Mouse (Mus musculus) limb, embryonic 12.5 days (tissue): Measurements from ENCODE around the gene Nxf3. TPM values are rescaled to one million over a fixed set of nuclear protein-coding genes. Genes with fewer than 3 reads are reported as not detected.
"Not testable (repeated sequence)": the region's sequence is repeated elsewhere in the genome, so short reads cannot be mapped to it uniquely, and the experiment has no call there.

ENCODE experiments used
- ATAC-seq: fragments of 200-750 bp; cut with Nextera tagmentation; 2 replicates; pipeline ENCODE4 v1.8.0; 2017; ENCODE audit warnings: low read depth, moderate TSS enrichment; ENCODE audit not compliant: insufficient number of reproducible peaks, insufficient read depth, low FRiP score, low TSS enrichment
- H3K27ac ChIP-seq: fragments of 300-500 bp; sonication (generic); 2 replicates; pipeline ENCODE4 v1.5.1; 2016; ENCODE audit warnings: mild to moderate bottlenecking, moderate library complexity
- H3K27me3 ChIP-seq: fragments of 300-500 bp; sonication (generic); 2 replicates; pipeline ENCODE4 v1.6.1; 2016; ENCODE audit warnings: mild to moderate bottlenecking, moderate library complexity
- H3K36me3 ChIP-seq: fragments of 300-500 bp; sonication (generic); 2 replicates; pipeline ENCODE4 v1.6.1; 2016; ENCODE audit warnings: mild to moderate bottlenecking, moderate library complexity
- H3K4me1 ChIP-seq: fragments of 300-500 bp; sonication (generic); replicated peaks from 2 replicates; pipeline ENCODE4 v1.6.1; 2016
- H3K4me2 ChIP-seq: fragments of 300-500 bp; sonication (generic); 2 replicates; pipeline ENCODE4 v1.6.1; 2016; ENCODE audit warnings: mild to moderate bottlenecking, moderate library complexity
- H3K4me3 ChIP-seq: fragments of 300-500 bp; sonication (generic); replicated peaks from 2 replicates; pipeline ENCODE4 v1.5.1; 2016; ENCODE audit warnings: mild to moderate bottlenecking
- H3K9ac ChIP-seq: fragments of 300-500 bp; sonication (generic); replicated peaks from 2 replicates; pipeline ENCODE4 v1.6.1; 2016; ENCODE audit warnings: mild to moderate bottlenecking, moderate library complexity
- H3K9me3 ChIP-seq: fragments of 300-500 bp; sonication (generic); 2 replicates; pipeline ENCODE4 v1.6.1; 2016; ENCODE audit warnings: mild to moderate bottlenecking, moderate library complexity
- WGBS: fragments of 180-500 bp; shearing (Covaris S2); methylation state at CpG from one replicate; pipeline ENCODE4 v1.1.7; 2016; 5-methylcytosine and 5-hydroxymethylcytosine counted together
- polyA plus RNA-seq: library from polyadenylated mRNA; unstranded; fragments of >200 nt; fragmentation: Nextera tagmentation; extraction: Ambion mirVana; gene quantifications from 2 replicates; pipeline ENCODE4 v1.2.1, GENCODE M21; 2016

The Nxf3 gene
- polyA plus RNA-seq = not detected in 2 replicates

DNA sequence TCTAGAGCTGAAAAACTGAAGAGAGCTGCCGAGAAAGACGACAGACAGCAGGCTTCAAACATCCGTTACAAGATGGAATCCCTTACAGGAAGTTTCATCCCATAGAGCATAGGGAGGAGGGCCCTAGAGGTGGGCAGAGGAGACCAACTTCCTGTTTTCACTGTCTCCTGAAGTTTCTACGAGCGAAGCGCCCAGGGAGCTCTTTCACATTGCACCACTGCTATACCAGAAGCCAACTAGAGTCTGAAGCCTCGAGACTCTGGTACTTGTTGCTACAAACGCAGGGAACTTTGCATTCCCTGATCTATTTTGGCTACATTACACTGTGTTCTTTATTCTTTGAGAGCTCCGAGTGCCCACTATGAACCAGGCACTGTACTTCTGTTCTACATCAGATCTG is at the start of gene Nxf3:
Nxf3 (minus strand) TSS at position 101 of the 400 bp plus-strand sequence.
- Histone ChIP-seq H3K9me3 (no peaks in the 10 kb centered on the region), H3K9ac (no peak within 1 kb of the TSS), H3K4me1 (no peaks in the 10 kb centered on the region), H3K27me3 (peaks cover 4% of the 10 kb centered on the region; the same call in 1 of the 2 replicates), H3K27ac (no peak within 1 kb of the TSS), H3K36me3 (no peaks in the 10 kb centered on the region), H3K4me3 (no peak within 1 kb of the TSS), H3K4me2 (no peak within 1 kb of the TSS)
- ATAC-seq = no peak
- WGBS = 82% methylated on average over 9 of the region's 9 CpGs

DNA sequence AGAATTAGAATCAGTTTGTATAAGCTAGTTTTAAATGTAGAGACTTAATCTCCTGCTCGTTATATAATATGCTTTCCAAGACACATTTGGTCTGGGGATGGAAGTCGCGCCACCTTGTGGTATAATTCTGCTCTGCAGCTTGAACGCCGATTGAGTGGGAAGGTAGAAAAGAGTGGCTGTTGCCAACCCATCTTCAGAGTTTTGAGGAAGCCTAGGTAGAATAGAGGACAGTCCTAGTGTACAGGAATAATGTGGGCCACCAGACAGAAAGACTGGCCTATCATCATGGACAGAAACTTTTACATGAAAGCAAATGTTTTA is 42.6 kb upstream of the Nxf3 start:
- Histone ChIP-seq H3K4me1 (no peaks in the 10 kb centered on the region), H3K27ac (no peak overlapping the region), H3K9ac (no peak overlapping the region), H3K9me3 (no peaks in the 10 kb centered on the region), H3K27me3 (no peaks in the 10 kb centered on the region), H3K4me2 (no peak overlapping the region), H3K36me3 (no peaks in the 10 kb centered on the region), H3K4me3 (no peak overlapping the region)
- no peak for ATAC-seq
- 16% methylated on average over 5 of the region's 5 CpGs for WGBS

GRCm38 (mm10) chrX:136127038-136127743 is 42.1 kb upstream of the Nxf3 start:
- Histone ChIP-seq H3K27ac (no peak overlapping the region), H3K4me3 (no peak overlapping the region), H3K27me3 (no peaks in the 10 kb centered on the region), H3K4me2 (no peak overlapping the region), H3K9me3 (no peaks in the 10 kb centered on the region), H3K36me3 (no peaks in the 10 kb centered on the region), H3K9ac (no peak overlapping the region), H3K4me1 (no peaks in the 10 kb centered on the region)
- no peak for ATAC-seq
- 55% methylated on average over 8 of the region's 8 CpGs for WGBS

DNA sequence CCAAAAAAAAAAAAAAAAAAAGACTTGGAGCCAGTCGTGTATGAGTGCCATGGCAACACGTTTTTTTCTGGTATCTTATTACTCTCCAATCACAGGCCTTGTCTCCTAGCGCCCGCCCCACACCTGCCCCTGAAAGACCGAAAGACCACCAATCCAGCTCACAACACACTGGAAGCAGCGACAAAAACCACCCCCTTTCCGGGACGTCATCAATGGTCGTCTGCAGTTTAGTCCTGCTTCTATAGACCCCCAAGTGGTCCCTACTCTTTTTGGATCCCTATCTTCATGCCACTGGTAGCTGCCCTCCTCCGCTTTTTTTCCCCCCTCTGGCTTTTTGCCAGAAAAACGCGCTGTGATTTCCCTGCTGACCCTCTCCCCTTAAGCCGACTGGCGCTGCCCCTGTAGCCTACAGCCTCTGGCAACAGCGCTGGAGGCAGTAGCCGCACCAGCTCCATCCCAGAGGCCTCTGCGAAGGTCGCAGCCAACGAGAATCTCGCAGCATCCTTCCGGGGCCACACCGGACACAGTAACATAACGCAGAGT is 30.4 kb upstream of the Nxf3 start:
- Histone ChIP-seq H3K4me3 (peak overlapping the region; percentile 42), H3K9me3 (no peaks in the 10 kb centered on the region), H3K4me1 (no peaks in the 10 kb centered on the region), H3K27me3 (peaks cover 11% of the 10 kb centered on the region; the same call in 1 of the 2 replicates), H3K27ac (peak overlapping the region; percentile 45; the same call in 1 of the 2 replicates), H3K4me2 (peak overlapping the region; percentile 54), H3K9ac (no peak overlapping the region), H3K36me3 (no peaks in the 10 kb centered on the region)
- ATAC-seq = peak; percentile 98
- WGBS = 15% methylated on average over 23 of the region's 23 CpGs

DNA sequence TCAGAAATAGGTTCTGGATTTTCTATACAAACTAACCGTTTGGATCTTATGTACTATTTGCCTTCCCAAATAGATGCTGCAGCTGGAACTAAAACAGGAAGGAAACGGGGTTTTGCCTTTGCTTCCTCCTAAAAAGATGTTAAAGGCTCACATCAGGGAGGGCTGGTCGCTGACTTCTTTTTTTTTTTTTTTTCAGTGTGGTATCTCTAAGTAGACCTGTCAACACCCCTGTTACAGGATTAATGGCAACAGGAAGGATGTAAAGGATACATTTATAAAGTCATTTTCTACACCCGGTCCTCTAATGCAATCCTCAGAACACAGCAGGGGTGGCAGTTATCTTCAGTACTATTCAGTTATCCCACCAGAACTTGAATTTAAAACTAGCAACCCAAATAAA is 30.0 kb upstream of the Nxf3 start:
- Histone ChIP-seq H3K9ac (no peak overlapping the region), H3K4me2 (peak overlapping the region; percentile 54; the same call in 1 of the 2 replicates), H3K4me1 (no peaks in the 10 kb centered on the region), H3K9me3 (no peaks in the 10 kb centered on the region), H3K27me3 (peaks cover 11% of the 10 kb centered on the region; the same call in 1 of the 2 replicates), H3K4me3 (no peak overlapping the region), H3K36me3 (no peaks in the 10 kb centered on the region), H3K27ac (no peak overlapping the region)
- ATAC-seq = no peak
- 40% methylated on average over 4 of the region's 4 CpGs for WGBS

GRCm38 (mm10) chrX:136107942-136108341 is 22.9 kb upstream of the Nxf3 start:
- Histone ChIP-seq H3K9ac (no peak overlapping the region), H3K4me1 (no peaks in the 10 kb centered on the region), H3K27me3 (peaks cover 14% of the 10 kb centered on the region), H3K36me3 (no peaks in the 10 kb centered on the region), H3K27ac (no peak overlapping the region), H3K4me3 (no peak overlapping the region), H3K4me2 (no peak overlapping the region), H3K9me3 (no peaks in the 10 kb centered on the region)
- no peak for ATAC-seq
- WGBS = 50% methylated on average over 6 of the region's 6 CpGs

GRCm38 (mm10) chrX:136104724-136105088 is 19.7 kb upstream of the Nxf3 start:
- Histone ChIP-seq H3K9ac (no peak overlapping the region), H3K4me3 (no peak overlapping the region), H3K36me3 (no peaks in the 10 kb centered on the region), H3K4me2 (no peak overlapping the region), H3K4me1 (no peaks in the 10 kb centered on the region), H3K9me3 (no peaks in the 10 kb centered on the region), H3K27ac (no peak overlapping the region), H3K27me3 (peaks cover 5% of the 10 kb centered on the region)
- WGBS = 77% methylated on average over 3 of the region's 3 CpGs
- ATAC-seq = no peak

DNA sequence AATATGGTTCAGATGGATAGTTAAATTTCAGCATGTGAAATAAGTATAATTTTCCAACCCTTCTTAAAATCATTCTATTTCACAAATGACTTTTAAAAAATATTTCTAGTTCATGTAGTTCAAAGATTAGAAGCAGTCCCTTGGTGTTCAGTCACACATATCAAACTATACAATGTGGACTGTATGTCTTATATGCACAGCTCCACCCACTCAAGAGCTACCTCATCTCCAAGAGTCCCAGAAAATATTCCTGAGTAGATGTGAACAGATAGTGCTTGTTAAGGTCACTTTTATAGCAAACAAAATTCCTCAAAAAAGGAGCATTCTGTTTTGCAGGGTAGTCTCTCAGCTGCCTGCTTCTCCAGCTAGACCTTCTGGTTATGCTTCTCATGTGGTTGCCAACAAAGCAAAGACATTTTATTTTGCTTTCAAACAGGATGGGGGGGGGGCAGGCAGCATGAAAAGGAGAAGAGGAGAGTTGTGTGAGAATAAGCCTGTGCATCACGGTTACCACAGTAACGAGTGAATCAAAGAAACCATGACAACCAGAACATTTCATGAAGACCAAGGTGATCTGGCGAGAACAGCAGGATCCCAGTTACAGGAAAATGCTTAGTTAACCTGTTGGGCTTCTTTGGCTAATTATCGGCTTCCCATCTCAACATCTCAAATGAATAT is 19.1 kb upstream of the Nxf3 start:
- no peak overlapping the region for H3K27ac ChIP-seq
- H3K36me3 ChIP-seq = no peaks in the 10 kb centered on the region
- WGBS = 74% methylated on average over 4 of the region's 4 CpGs
- ATAC-seq = no peak
- no peaks in the 10 kb centered on the region for H3K4me1 ChIP-seq
- H3K9ac ChIP-seq = no peak overlapping the region
- peaks cover under 1% of the 10 kb centered on the region for H3K27me3 ChIP-seq
- H3K4me3 ChIP-seq = no peak overlapping the region
- no peaks in the 10 kb centered on the region for H3K9me3 ChIP-seq
- H3K4me2 ChIP-seq = no peak overlapping the region

DNA sequence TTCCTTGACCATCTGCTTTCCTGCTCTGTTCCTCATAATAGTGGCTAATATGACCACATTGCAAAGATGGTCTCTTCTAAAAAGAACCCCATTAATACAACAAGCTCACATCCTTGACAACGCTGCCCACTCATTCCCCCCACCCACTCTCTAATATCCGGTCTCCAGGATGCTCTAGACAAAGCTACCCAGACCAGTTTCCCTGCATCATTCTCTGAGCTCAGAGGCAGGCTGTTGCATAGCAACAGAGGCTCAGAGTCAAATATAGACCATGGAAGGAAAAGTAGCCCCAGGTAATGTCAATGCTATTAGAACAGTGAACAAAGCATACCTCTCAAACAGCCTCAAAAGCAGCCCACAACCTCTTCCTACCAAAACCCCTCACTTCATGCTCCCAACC is 9.4 kb upstream of the Nxf3 start:
- no peaks in the 10 kb centered on the region for H3K4me1 ChIP-seq
- no peaks in the 10 kb centered on the region for H3K36me3 ChIP-seq
- ATAC-seq = no peak
- peaks cover 2% of the 10 kb centered on the region; the same call in 1 of the 2 replicates for H3K27me3 ChIP-seq
- no peak overlapping the region for H3K4me2 ChIP-seq
- no peaks in the 10 kb centered on the region for H3K9me3 ChIP-seq
- H3K27ac ChIP-seq = no peak overlapping the region
- WGBS = 67% methylated on average over 2 of the region's 2 CpGs
- H3K4me3 ChIP-seq = no peak overlapping the region
- H3K9ac ChIP-seq = no peak overlapping the region

DNA sequence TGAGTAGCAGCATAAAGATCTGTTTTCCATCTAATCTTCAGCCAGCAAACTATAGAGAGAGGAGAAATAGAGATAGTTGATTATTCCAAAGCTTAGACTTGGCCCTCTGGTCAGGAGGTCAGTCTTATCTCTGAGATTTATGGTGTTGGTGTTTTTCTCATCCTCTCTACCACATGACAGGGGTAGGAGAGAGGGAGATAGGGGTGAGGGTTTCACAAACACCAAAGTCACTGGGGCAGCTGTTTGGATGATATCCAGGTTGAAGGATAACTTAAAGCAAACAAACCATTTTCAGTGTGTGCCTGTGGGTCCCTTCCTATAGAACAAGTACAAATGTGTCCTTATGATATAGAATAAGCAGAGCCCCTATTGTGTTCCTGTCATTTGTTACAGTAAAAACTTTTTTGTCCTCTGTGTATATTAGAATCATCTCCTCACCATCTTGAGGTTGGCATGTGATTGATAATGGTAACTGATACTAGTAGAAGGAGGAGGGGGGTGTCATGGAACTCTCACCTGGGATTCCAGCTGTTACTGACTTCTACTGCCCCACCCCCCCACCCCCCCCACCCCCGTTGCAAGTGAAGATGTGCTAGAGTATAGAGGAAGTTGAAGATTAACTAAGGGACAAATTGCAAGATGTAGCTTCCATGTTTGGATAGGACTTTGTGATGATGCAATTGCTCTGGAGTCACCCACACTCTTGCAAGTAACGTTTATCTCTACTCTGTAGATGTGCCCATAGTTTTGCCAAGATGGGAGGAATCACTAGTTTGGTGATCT is 7.6 kb upstream of the Nxf3 start:
- no peaks in the 10 kb centered on the region for H3K4me1 ChIP-seq
- H3K27ac ChIP-seq = no peak overlapping the region
- peaks cover 4% of the 10 kb centered on the region; the same call in 1 of the 2 replicates for H3K27me3 ChIP-seq
- H3K36me3 ChIP-seq = no peaks in the 10 kb centered on the region
- H3K9ac ChIP-seq = no peak overlapping the region
- no peak for ATAC-seq
- no peak overlapping the region for H3K4me2 ChIP-seq
- H3K9me3 ChIP-seq = no peaks in the 10 kb centered on the region
- 50% methylated on average over 2 of the region's 2 CpGs for WGBS
- H3K4me3 ChIP-seq = no peak overlapping the region

DNA sequence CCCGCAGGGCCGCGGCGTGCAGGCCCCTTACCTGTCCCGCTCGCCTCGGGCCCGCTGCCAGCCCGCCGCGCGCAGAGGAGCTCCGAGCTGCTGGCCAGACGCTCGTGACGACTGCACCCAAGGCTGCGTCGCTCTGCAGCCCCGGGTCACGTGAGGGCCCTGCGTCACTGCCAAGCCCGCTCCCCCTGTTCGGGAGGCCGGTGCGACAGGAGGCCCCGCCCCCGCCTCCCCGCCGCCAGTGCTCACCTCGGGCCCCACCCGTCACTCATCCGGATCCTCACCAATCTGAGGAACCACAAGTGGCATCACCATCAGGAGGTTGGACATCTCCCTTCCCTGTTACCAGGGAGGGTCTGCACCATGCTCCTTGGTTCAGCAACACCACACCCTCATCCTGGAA is 17.0 kb downstream of the Nxf3 start, which contains the start of gene Bex2:
Bex2 (minus strand) TSS at position 217 of the 400 bp plus-strand sequence.
- not testable (repeated sequence) for H3K4me1 ChIP-seq, H3K36me3 ChIP-seq, H3K27ac ChIP-seq, H3K27me3 ChIP-seq, H3K9me3 ChIP-seq
- ATAC-seq = peak; percentile 97
- H3K4me2 ChIP-seq = peak within 1 kb of the TSS; percentile 50
- 20% methylated on average over 1 of the region's 32 CpGs for WGBS
- H3K9ac ChIP-seq = peak within 1 kb of the TSS; percentile 53
- peak within 1 kb of the TSS; percentile 45 for H3K4me3 ChIP-seq
